Mouse (Mus musculus) ES-E14 (cell line): ENCODE measurements at regions not wholly inside any gene's neighbourhood (a gene's known extent, or its start where the extent isn't known, plus 50 kb on each side); places are given as distances from the start of the nearest gene placed in this dataset.

ENCODE experiments used
- DNase-seq: peaks from one replicate; pipeline ENCODE4 v3.0.0-alpha.2; 2013; ENCODE audit warnings: low read depth, low spot score
- H3K27ac ChIP-seq: 2 replicates; pipeline ENCODE4 v1.5.1; 2012; ENCODE audit warnings: low read depth, mild to moderate bottlenecking, low read length, moderate library complexity, mixed read lengths; ENCODE audit not compliant: poor library complexity, insufficient read depth, severe bottlenecking
- H3K36me3 ChIP-seq: 2 replicates; pipeline ENCODE4 v1.6.1; 2012; ENCODE audit warnings: mild to moderate bottlenecking, low read length, moderate library complexity, mixed read lengths; ENCODE audit not compliant: control insufficient read depth, poor library complexity, insufficient read depth, severe bottlenecking
- H3K4me1 ChIP-seq, 2 experiments: fragments of 150-350 bp in 1 of 2; sonication (generic) in 1 of 2; 2 replicates each; pipeline ENCODE4 v1.6.1; 2012; ENCODE audit warnings: low read length in 2 of 2, mild to moderate bottlenecking in 1 of 2, mixed read lengths in 1 of 2; ENCODE audit not compliant: control insufficient read depth in 2 of 2, insufficient read depth in 2 of 2, poor library complexity in 1 of 2
- H3K4me3 ChIP-seq, 2 experiments: fragments of 150-350 bp in 1 of 2; sonication (generic) in 1 of 2; 2 replicates each; pipeline ENCODE4 v1.5.1; 2012; ENCODE audit warnings: low read length in 2 of 2, low read depth in 1 of 2, mild to moderate bottlenecking in 1 of 2, mixed read lengths in 1 of 2; ENCODE audit not compliant: insufficient read depth in 1 of 2, poor library complexity in 1 of 2, severe bottlenecking in 1 of 2
- H3K9ac ChIP-seq: 2 replicates; pipeline ENCODE4 v1.6.1; 2012; ENCODE audit warnings: low read depth, mild to moderate bottlenecking, low read length, mixed read lengths; ENCODE audit not compliant: poor library complexity, insufficient read depth, severe bottlenecking
- H3K9me3 ChIP-seq: fragments of 150-350 bp; sonication (generic); 2 replicates; pipeline ENCODE4 v1.6.1; 2012; ENCODE audit warnings: low read depth, mild to moderate bottlenecking, low read length; ENCODE audit not compliant: control insufficient read depth, insufficient read depth
- CHD2 ChIP-seq: IDR thresholded peaks from 2 replicates; pipeline ENCODE4 v1.6.1; 2014; ENCODE audit warnings: mild to moderate bottlenecking, low read depth, low read length, inconsistent platforms
- HCFC1 ChIP-seq: IDR thresholded peaks from 2 replicates; pipeline ENCODE4 v1.6.1; 2012; ENCODE audit warnings: low read length, inconsistent platforms, borderline replicate concordance; ENCODE audit not compliant: insufficient read depth
- MAFK ChIP-seq: IDR thresholded peaks from 2 replicates; pipeline ENCODE4 v1.6.1; 2014; ENCODE audit warnings: mild to moderate bottlenecking, low read depth, low read length, inconsistent platforms; ENCODE audit not compliant: insufficient read depth
- ZC3H11A ChIP-seq: IDR thresholded peaks from 2 replicates; pipeline ENCODE4 v1.6.1; 2012; ENCODE audit warnings: low read depth, mild to moderate bottlenecking, inconsistent platforms, low read length, borderline replicate concordance
- ZNF384 ChIP-seq: IDR thresholded peaks from 2 replicates; pipeline ENCODE4 v1.6.1; 2012; ENCODE audit warnings: low read depth, low read length, inconsistent platforms
- in situ Hi-C, 2 experiments: fragments of 600-800 bp; cut with MboI; formaldehyde crosslinking; loops; one replicate each; pipeline ENCODE4 v1.15.1; 2025; ENCODE audit warnings: low sequenced_read_pairs in 2 of 2, inconsistent platforms in 1 of 2; ENCODE audit not compliant: unreplicated experiment in 2 of 2

- in situ Hi-C loops: no loop called here
- TF ChIP-seq CHD2: no peak
- TF ChIP-seq MAFK: no peak
- no peak for TF ChIP-seq ZNF384
- no peak for TF ChIP-seq HCFC1
- no peak for TF ChIP-seq ZC3H11A
- Histone ChIP-seq H3K4me1 (no peaks in the 10 kb centered on the region), H3K9ac (no peak overlapping the region), H3K4me3 (no peak overlapping the region), H3K36me3 (no peaks in the 10 kb centered on the region), H3K27ac (no peak overlapping the region), H3K9me3 (no peaks in the 10 kb centered on the region)
- no peak for DNase-seq
Observed at GRCm38 (mm10) chr9:68234979-68235649, 394.9 kb downstream of the Vps13c start.

- in situ Hi-C loops: no loop called here
- Histone ChIP-seq H3K27ac (no peak overlapping the region), H3K9ac (no peak overlapping the region), H3K9me3 (no peaks in the 10 kb centered on the region), H3K4me1 (no peaks in the 10 kb centered on the region), H3K4me3 (no peak overlapping the region), H3K36me3 (no peaks in the 10 kb centered on the region)
- no peak for TF ChIP-seq ZC3H11A
- TF ChIP-seq HCFC1: no peak
- no peak for TF ChIP-seq CHD2
- no peak for TF ChIP-seq ZNF384
- TF ChIP-seq MAFK: no peak
- DNase-seq: no peak
Observed at GRCm38 (mm10) chr9:68239121-68239520, 398.9 kb downstream of the Vps13c start.

- in situ Hi-C loops: no loop called here
Observed at GRCm38 (mm10) chr9:68239551-68239950, 399.4 kb downstream of the Vps13c start.

GRCm38 (mm10) chr9:68250011-68250410 lies 403.6 kb upstream of the Rora start:
- Histone ChIP-seq H3K9me3 (no peaks in the 10 kb centered on the region), H3K27ac (no peak overlapping the region), H3K4me3 (no peak overlapping the region), H3K9ac (no peak overlapping the region), H3K4me1 (no peaks in the 10 kb centered on the region), H3K36me3 (no peaks in the 10 kb centered on the region)
- in situ Hi-C loops: no loop called here
- DNase-seq: no peak
- no peak for TF ChIP-seq CHD2
- no peak for TF ChIP-seq HCFC1
- TF ChIP-seq ZNF384: no peak
- no peak for TF ChIP-seq ZC3H11A
- no peak for TF ChIP-seq MAFK

More at GRCm38 (mm10) chr9:68239551-68239950, 399.4 kb downstream of the Vps13c start:
- no peak overlapping the region for H3K9ac ChIP-seq
- H3K4me3 ChIP-seq: no peak overlapping the region
- no peaks in the 10 kb centered on the region for H3K9me3 ChIP-seq
- no peak overlapping the region for H3K27ac ChIP-seq
- TF ChIP-seq ZNF384 (no peak), ZC3H11A (no peak), CHD2 (no peak)
- DNase-seq: no peak
- no peaks in the 10 kb centered on the region for H3K36me3 ChIP-seq
- H3K4me1 ChIP-seq: no peaks in the 10 kb centered on the region

- Histone ChIP-seq H3K27ac (no peak overlapping the region), H3K4me1 (no peaks in the 10 kb centered on the region), H3K9me3 (no peaks in the 10 kb centered on the region), H3K9ac (no peak overlapping the region), H3K36me3 (no peaks in the 10 kb centered on the region), H3K4me3 (no peak overlapping the region)
- DNase-seq: no peak
- in situ Hi-C loops: no loop called here
- no peak for TF ChIP-seq HCFC1
- no peak for TF ChIP-seq MAFK
- no peak for TF ChIP-seq ZNF384
- TF ChIP-seq ZC3H11A: no peak
- no peak for TF ChIP-seq CHD2
Observed at GRCm38 (mm10) chr9:68254218-68254617, 399.4 kb upstream of the Rora start.
